Mouse (Mus musculus): ENCODE data around the gene Ube2o.

Ube2o gene

GRCm38 (mm10) chr11:116580711-116581375 lies 404 bp downstream of the Ube2o start:
- DNase-seq (ENCODE audit: low spot score in 2 of 2) = peak in 1 of 2 experiments; percentile 40

GRCm38 (mm10) chr11:116580031-116580652 lies 1.1 kb downstream of the Ube2o start:
- peak in 1 of 2 experiments; percentile 17 for DNase-seq (ENCODE audit: low spot score in 2 of 2)

GRCm38 (mm10) chr11:116579280-116579679 lies 2.0 kb downstream of the Ube2o start:
- DNase-seq (ENCODE audit: low spot score in 2 of 2) = no peak

- DNase-seq (ENCODE audit: low spot score in 2 of 2) = no peak
These were observed 5.9 kb downstream of the Ube2o start for GRCm38 (mm10) chr11:116575396-116575795.

- no peak for DNase-seq (ENCODE audit: low spot score in 2 of 2)
These were observed 6.3 kb downstream of the Ube2o start for GRCm38 (mm10) chr11:116574982-116575381.

GRCm38 (mm10) chr11:116574486-116574885 lies 6.8 kb downstream of the Ube2o start:
- no peak for DNase-seq (ENCODE audit: low spot score in 2 of 2)

- DNase-seq (ENCODE audit: low spot score in 2 of 2) = peak in 1 of 2 experiments; percentile 64
These were observed 8.3 kb downstream of the Ube2o start for GRCm38 (mm10) chr11:116572756-116573543.

GRCm38 (mm10) chr11:116571767-116572679 lies 9.2 kb downstream of the Ube2o start:
- DNase-seq (ENCODE audit: low spot score in 2 of 2) = no peak

GRCm38 (mm10) chr11:116570821-116571220 lies 10.4 kb downstream of the Ube2o start:
- DNase-seq (ENCODE audit: low spot score in 2 of 2) = no peak

- no peak for DNase-seq (ENCODE audit: low spot score in 2 of 2)
These were observed 13.7 kb downstream of the Ube2o start for GRCm38 (mm10) chr11:116567531-116567930.

- DNase-seq (ENCODE audit: low spot score in 2 of 2) = no peak
These were observed 15.8 kb downstream of the Ube2o start for GRCm38 (mm10) chr11:116565283-116566041.

GRCm38 (mm10) chr11:116556308-116556707 lies 24.9 kb downstream of the Ube2o start:
- no peak for DNase-seq (ENCODE audit: low spot score in 2 of 2)

GRCm38 (mm10) chr11:116555572-116555971 lies 25.7 kb downstream of the Ube2o start:
- no peak for DNase-seq (ENCODE audit: low spot score in 2 of 2)

GRCm38 (mm10) chr11:116554171-116554878 lies 26.9 kb downstream of the Ube2o start:
- peak in 1 of 2 experiments; percentile 44 for DNase-seq (ENCODE audit: low spot score in 2 of 2)

- DNase-seq (ENCODE audit: low spot score in 2 of 2) = peak; percentile 48 to 52
These were observed 29.1 kb downstream of the Ube2o start for GRCm38 (mm10) chr11:116552194-116552593.

GRCm38 (mm10) chr11:116550748-116551147 lies 30.5 kb downstream of the Ube2o start:
- DNase-seq (ENCODE audit: low spot score in 2 of 2) = no peak

GRCm38 (mm10) chr11:116549273-116550038 lies 31.8 kb downstream of the Ube2o start:
- DNase-seq (ENCODE audit: low spot score in 2 of 2) = no peak

- no peak for DNase-seq (ENCODE audit: low spot score in 2 of 2)
These were observed 32.5 kb downstream of the Ube2o start for GRCm38 (mm10) chr11:116548780-116549179.

GRCm38 (mm10) chr11:116547296-116548060 lies 33.8 kb downstream of the Ube2o start:
- no peak for DNase-seq (ENCODE audit: low spot score in 2 of 2)
